Mouse (Mus musculus) gastrocnemius, adult 18-20 months (tissue): ENCODE measurements around the gene Gm21974. TPM values are rescaled to one million over a fixed set of nuclear protein-coding genes. Genes with fewer than 3 reads are reported as not detected.

Experiments
- total RNA-seq, 2 experiments: library from RNA; stranded (reverse); gene quantifications; 2 replicates each; pipeline ENCODE4 v1.2.3; 2021

Gm21974 gene
- total RNA-seq, 2 experiments from 2014 or later = not detected

Other genes starting within 250 kb of the Gm21974 start
- 10 to 100 TPM; 26.2 to 37.9 TPM for gene Bcl7c, start 186.5 kb downstream of the Gm21974 start, total RNA-seq
- gene Ctf1, start 182.7 kb downstream of the Gm21974 start, total RNA-seq = 10 to 100 TPM; 17.3 to 17.5 TPM
- not detected for gene Ctf2, start 163.3 kb downstream of the Gm21974 start, total RNA-seq
- gene Fbxl19, start 150.9 kb downstream of the Gm21974 start, total RNA-seq = 1 to 10 TPM; 1.4 to 1.7 TPM
- 10 to 100 TPM; 11.4 TPM for gene Orai3, start 125.6 kb downstream of the Gm21974 start, total RNA-seq
- 10 to 100 TPM; 16.2 to 17.6 TPM for gene Setd1a, start 118.8 kb downstream of the Gm21974 start, total RNA-seq
- gene Gm49388, start 109.8 kb downstream of the Gm21974 start, total RNA-seq = 1 to 10 TPM in 1 of 2 experiments, under 1 TPM in 1; 0.78 to 2.0 TPM
- gene Hsd3b7, start 94.8 kb downstream of the Gm21974 start, total RNA-seq = 1 to 10 TPM; 4.2 TPM
- gene Stx4a, start 71.2 kb downstream of the Gm21974 start, total RNA-seq = 10 to 100 TPM; 46.4 to 56.7 TPM
- gene Stx1b, start 70.9 kb downstream of the Gm21974 start, total RNA-seq = 1 to 10 TPM in 1 of 2 experiments, under 1 TPM in 1; 0.74 to 1.2 TPM
- gene Zfp646, start 19.2 kb downstream of the Gm21974 start, total RNA-seq = 10 to 100 TPM; 12.4 to 12.6 TPM
- 1 to 10 TPM; 3.2 to 4.1 TPM for gene Zfp668, start 18.6 kb downstream of the Gm21974 start, total RNA-seq
- 1 to 10 TPM; 1.9 TPM for gene Prss53, start 4.5 kb downstream of the Gm21974 start, total RNA-seq
- 1 to 10 TPM; 7.5 to 9.9 TPM for gene Vkorc1, start 163 bp upstream of the Gm21974 start, total RNA-seq
- 100 to 1,000 TPM; 169 to 173 TPM for gene Bckdk, start 8.6 kb upstream of the Gm21974 start, total RNA-seq
- gene Kat8, start 17.1 kb upstream of the Gm21974 start, total RNA-seq = 10 to 100 TPM; 23.1 to 24.7 TPM
- not detected for gene Prss8, start 34.6 kb upstream of the Gm21974 start, total RNA-seq
- gene Prss36, start 51.3 kb upstream of the Gm21974 start, total RNA-seq = 1 to 10 TPM; 6.1 to 7.1 TPM
- 10 to 100 TPM; 83.3 to 92.1 TPM for gene Fus, start 72.0 kb upstream of the Gm21974 start, total RNA-seq
- under 1 TPM; 0.16 to 0.55 TPM for gene Pycard, start 98.4 kb upstream of the Gm21974 start, total RNA-seq
- gene Trim72, start 108.5 kb upstream of the Gm21974 start, total RNA-seq = 100 to 1,000 TPM; 195 to 222 TPM
- 1 to 10 TPM; 1.2 to 1.8 TPM for gene Itgam, start 167.2 kb upstream of the Gm21974 start, total RNA-seq
- not detected for gene Gm49368, start 167.2 kb upstream of the Gm21974 start, total RNA-seq
- under 1 TPM; 0.09 to 0.52 TPM for gene Itgax, start 234.1 kb upstream of the Gm21974 start, total RNA-seq